Mouse (Mus musculus) layer of hippocampus, adult 2 months (tissue): ENCODE data around the gene Uhmk1. TPM values are rescaled to one million over a fixed set of nuclear protein-coding genes. Genes with fewer than 3 reads are reported as not detected.

ENCODE experiments used
- DNase-seq, 2 experiments: peaks; one replicate each; pipeline ENCODE4 v3.0.0; 2022; ENCODE audit warnings: low spot score in 2 of 2
- H3K27ac ChIP-seq: fragments of 200-600 bp; 2 replicates; pipeline ENCODE4 v1.8.1; 2022
- H3K4me3 ChIP-seq: fragments of 200-600 bp; 2 replicates; pipeline ENCODE4 v1.8.1; 2022; ENCODE audit warnings: mild to moderate bottlenecking
- CTCF ChIP-seq: fragments of 200-600 bp; conservative IDR thresholded peaks from 2 replicates; pipeline ENCODE4 v1.8.1; 2022; ENCODE audit warnings: antibody characterized with exemption, mild to moderate bottlenecking, moderate library complexity
- total RNA-seq, 2 experiments: library from RNA; stranded (reverse); gene quantifications; 2 replicates each; pipeline ENCODE4 v1.2.3; 2021

The Uhmk1 gene
- total RNA-seq, 2 experiments from 2014 or later = 142 to 143 TPM

DNA sequence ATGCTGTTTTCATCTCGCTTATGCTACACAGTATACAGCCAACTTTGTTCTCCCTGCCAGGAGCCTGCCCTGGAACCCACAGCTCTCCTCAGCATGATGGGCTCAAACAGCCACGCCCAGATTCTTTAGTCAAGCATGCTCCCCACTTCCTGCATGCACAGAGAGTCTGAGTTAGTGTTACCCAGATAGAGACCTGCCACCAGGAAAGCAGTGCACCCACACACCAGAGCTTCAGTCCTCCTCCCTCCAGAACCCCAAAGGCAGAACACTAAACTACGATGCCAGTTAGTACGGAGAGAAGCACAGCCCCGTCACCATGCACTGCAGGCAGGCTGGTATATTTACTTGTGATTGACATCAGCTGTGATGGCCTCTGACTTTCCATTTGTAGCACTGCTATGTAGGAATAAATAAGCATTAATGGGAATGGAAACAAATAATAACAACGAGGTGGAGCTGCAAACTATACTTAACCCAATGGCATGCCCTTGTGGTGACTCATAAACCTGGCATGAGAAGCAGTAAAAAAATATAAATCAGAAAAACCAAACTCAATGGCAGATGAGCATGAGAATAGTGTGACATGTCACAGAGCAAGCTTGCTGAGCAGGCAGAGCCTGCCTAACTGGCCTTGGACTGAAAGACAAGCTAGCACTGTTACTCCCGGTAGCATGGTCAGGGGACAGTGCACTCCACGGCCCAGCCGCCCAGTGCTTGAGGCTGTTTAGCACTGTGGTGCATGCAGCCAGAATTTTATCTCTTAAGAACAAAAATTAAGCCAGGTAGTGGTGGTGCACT is 67.3 kb downstream of the Uhmk1 start:
- Histone ChIP-seq H3K27ac (no peak overlapping the region), H3K4me3 (no peak overlapping the region)
- no peak for DNase-seq
- TF ChIP-seq CTCF = no peak

GRCm38 (mm10) chr1:170145606-170146005 is 69.6 kb downstream of the Uhmk1 start:
- no peak overlapping the region for H3K4me3 ChIP-seq
- no peak for DNase-seq
- TF ChIP-seq CTCF = no peak
- no peak overlapping the region for H3K27ac ChIP-seq

Other genes starting within 250 kb of the Uhmk1 start
- 10 to 100 TPM; 13.1 to 15.9 TPM for gene Hsd17b7, start 246.2 kb downstream of the Uhmk1 start, total RNA-seq
- 1 to 10 TPM; 4.7 to 5.0 TPM for gene Ddr2, start 104.6 kb downstream of the Uhmk1 start, total RNA-seq
- gene Uap1, start 40.4 kb downstream of the Uhmk1 start, total RNA-seq = 10 to 100 TPM; 51.4 to 56.0 TPM
- gene Sh2d1b2, start 17.4 kb upstream of the Uhmk1 start, total RNA-seq = not detected
- gene Sh2d1b1, start 61.9 kb upstream of the Uhmk1 start, total RNA-seq = not detected
- 1 to 10 TPM; 4.1 TPM for gene Gm7694, start 90.9 kb upstream of the Uhmk1 start, total RNA-seq
- gene Spata46, start 93.4 kb upstream of the Uhmk1 start, total RNA-seq = not detected